Mouse (Mus musculus): Measurements from ENCODE around the gene Dchs1. TPM values are rescaled to one million over a fixed set of nuclear protein-coding genes. Genes with fewer than 3 reads are reported as not detected.
A peak's percentile ranks its signal among the peaks of the same experiment; 100 is the strongest.

The Dchs1 gene
- total and polyA plus RNA-seq, 2 experiments from 2014 or later = 6.6 to 109 TPM

DNA sequence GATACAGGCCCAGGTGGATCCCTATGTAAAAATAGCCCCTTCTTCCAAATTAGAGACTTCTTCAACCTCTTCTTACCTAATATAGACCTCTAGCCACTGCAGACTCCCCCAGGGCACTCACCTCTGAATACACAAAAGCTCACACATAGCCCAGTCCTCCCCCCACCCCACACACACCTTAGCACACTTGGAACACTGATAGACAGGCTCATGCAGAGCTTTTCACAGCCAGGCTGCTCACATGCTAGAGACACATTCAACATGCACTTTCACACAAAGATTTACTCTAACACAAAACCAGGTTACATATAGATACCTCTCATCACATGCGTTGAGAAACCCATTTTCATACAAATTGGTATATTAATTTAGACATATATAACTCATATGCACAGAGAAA, 10.1 kb downstream of the Dchs1 start:
- TF ChIP-seq CTCF (IDR thresholded peaks at IDR 0.05; ENCODE audit: low read depth) = no peak
- 83% methylated on average over 1 of the region's 1 CpGs for WGBS
- Histone ChIP-seq H3K9ac (replicated peaks; ENCODE audit: low read length) (no peak overlapping the region), H3K4me3 (ENCODE audit: low read length) (no peak overlapping the region), H3K27me3 (ENCODE audit: insufficient read depth, low read length) (no peaks in the 10 kb centered on the region), H3K36me3 (ENCODE audit: insufficient read depth, low read length) (peaks cover 27% of the 10 kb centered on the region), H3K4me2 (ENCODE audit: low read depth, low read length) (no peak overlapping the region), H3K9me3 (ENCODE audit: low read length) (no peaks in the 10 kb centered on the region), H3K27ac (no peak overlapping the region), H3K4me1 (ENCODE audit: insufficient read depth, low read length) (peaks cover 23% of the 10 kb centered on the region)
- ATAC-seq = no peak
- DNase-seq (ENCODE audit: low spot score) = no peak

DNA sequence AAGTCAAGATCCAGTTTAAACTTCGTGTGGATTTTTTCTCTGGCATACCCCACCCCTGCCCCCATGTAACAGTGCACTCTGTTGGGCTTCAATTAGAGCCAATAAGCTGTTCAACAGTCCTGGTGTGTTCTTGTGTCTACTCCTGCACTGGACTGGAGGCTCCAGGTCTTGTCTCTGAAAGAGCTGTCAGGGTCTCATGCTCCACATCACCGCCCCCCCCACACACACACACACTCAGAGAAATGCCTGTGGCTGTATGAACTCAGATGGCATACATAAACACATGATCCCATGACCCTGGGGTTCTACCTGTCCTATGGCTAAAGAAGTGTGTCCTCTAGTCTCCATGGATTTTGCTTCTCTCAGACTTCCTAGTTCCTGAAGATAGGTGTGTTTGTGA, 11.4 kb downstream of the Dchs1 start:
- DNase-seq (ENCODE audit: low spot score) (no peak), ATAC-seq (no peak)
- no peak for TF ChIP-seq CTCF (IDR thresholded peaks at IDR 0.05; ENCODE audit: low read depth)
- H3K27ac ChIP-seq = no peak overlapping the region
- H3K4me3 ChIP-seq (ENCODE audit: low read length) = no peak overlapping the region
- H3K9ac ChIP-seq (replicated peaks; ENCODE audit: low read length) = no peak overlapping the region
- H3K4me1 ChIP-seq (ENCODE audit: insufficient read depth, low read length) = peaks cover 23% of the 10 kb centered on the region
- WGBS = 82% methylated on average over 2 of the region's 2 CpGs
- H3K4me2 ChIP-seq (ENCODE audit: low read depth, low read length) = no peak overlapping the region
- no peaks in the 10 kb centered on the region for H3K27me3 ChIP-seq (ENCODE audit: insufficient read depth, low read length)
- no peaks in the 10 kb centered on the region for H3K9me3 ChIP-seq (ENCODE audit: low read length)
- peaks cover 34% of the 10 kb centered on the region for H3K36me3 ChIP-seq (ENCODE audit: insufficient read depth, low read length)

DNA sequence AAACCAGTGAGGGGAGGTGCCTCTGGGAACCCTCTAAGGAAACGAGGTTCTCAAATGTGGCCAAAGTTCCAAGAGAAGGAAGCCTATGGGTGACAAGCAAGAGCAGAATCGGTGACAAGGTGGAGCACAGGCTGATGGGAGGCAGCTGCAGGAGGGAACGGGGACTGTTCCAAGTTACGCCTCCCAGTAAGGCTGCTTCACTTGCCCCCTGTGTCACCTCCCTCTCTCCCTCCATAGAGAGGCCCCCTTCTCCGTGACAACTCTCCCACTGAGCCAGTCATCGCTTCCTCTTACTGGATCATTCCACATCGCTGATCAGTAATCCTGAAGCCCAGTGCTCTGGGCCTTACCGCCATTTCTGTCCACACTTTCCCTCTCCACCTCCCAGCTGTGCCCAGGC, 12.8 kb downstream of the Dchs1 start:
- peaks cover 35% of the 10 kb centered on the region for H3K36me3 ChIP-seq (ENCODE audit: insufficient read depth, low read length)
- ATAC-seq (peak; percentile 14; the same call in 1 of the 2 replicates), DNase-seq (ENCODE audit: low spot score) (no peak)
- H3K9ac ChIP-seq (replicated peaks; ENCODE audit: low read length) = no peak overlapping the region
- H3K4me3 ChIP-seq (ENCODE audit: low read length) = no peak overlapping the region
- H3K27ac ChIP-seq = no peak overlapping the region
- H3K4me2 ChIP-seq (ENCODE audit: low read depth, low read length) = no peak overlapping the region
- WGBS = 30% methylated on average over 8 of the region's 8 CpGs
- TF ChIP-seq CTCF (IDR thresholded peaks at IDR 0.05; ENCODE audit: low read depth) = no peak
- H3K4me1 ChIP-seq (ENCODE audit: insufficient read depth, low read length) = peaks cover 23% of the 10 kb centered on the region
- no peaks in the 10 kb centered on the region for H3K27me3 ChIP-seq (ENCODE audit: insufficient read depth, low read length)
- no peaks in the 10 kb centered on the region for H3K9me3 ChIP-seq (ENCODE audit: low read length)

DNA sequence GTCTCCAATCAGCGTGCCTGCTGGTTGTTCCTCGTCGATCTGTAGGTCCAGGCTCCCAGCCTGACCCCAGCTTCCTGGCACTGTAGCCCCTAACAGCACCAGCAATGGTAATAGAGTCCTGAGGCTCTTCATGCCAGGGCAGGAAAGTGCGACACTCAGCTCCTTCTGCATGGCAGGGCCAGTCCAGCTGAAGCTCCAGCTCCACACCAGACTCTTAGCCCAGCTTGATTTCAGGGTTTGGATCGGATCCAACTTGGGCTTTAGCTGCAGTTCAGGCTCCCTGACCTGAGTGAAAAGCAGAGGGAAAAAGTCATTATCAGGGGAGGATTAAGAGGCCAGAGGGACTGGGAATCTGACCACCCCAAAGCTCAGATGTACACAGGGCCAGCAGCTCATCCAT, 14.4 kb downstream of the Dchs1 start:
- TF ChIP-seq CTCF (IDR thresholded peaks at IDR 0.05; ENCODE audit: low read depth) = no peak
- WGBS = 71% methylated on average over 5 of the region's 5 CpGs
- Histone ChIP-seq H3K4me3 (ENCODE audit: low read length) (no peak overlapping the region), H3K27ac (no peak overlapping the region; the same call in 1 of the 2 replicates), H3K36me3 (ENCODE audit: insufficient read depth, low read length) (peaks cover 35% of the 10 kb centered on the region), H3K9me3 (ENCODE audit: low read length) (no peaks in the 10 kb centered on the region), H3K4me2 (ENCODE audit: low read depth, low read length) (no peak overlapping the region), H3K9ac (replicated peaks; ENCODE audit: low read length) (no peak overlapping the region), H3K27me3 (ENCODE audit: insufficient read depth, low read length) (no peaks in the 10 kb centered on the region), H3K4me1 (ENCODE audit: insufficient read depth, low read length) (peaks cover 15% of the 10 kb centered on the region)
- ATAC-seq = 0 out of 2 replicates have a peak, but pooled peaks have one; percentile 10
- DNase-seq (ENCODE audit: low spot score) = peak; percentile 55

DNA sequence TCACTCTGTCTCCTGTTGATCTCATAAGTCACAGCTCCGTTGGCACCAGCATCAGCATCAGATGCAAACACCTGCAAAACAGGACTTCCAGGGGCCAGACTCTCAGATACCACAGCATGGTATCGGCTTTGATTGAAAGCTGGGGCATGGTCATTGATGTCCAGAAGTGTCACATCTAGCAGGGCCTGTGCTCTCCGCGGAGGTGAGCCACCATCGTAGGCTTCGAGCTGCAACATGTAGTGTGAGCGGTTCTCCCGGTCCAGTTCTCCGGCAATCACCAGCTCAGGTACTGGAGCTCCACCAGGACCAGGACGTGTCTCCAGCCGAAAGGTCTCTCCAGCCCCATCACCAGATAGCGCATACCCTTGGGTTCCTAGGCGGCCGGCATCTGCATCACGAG, 15.1 kb downstream of the Dchs1 start:
- Histone ChIP-seq H3K9ac (replicated peaks; ENCODE audit: low read length) (no peak overlapping the region), H3K4me2 (ENCODE audit: low read depth, low read length) (no peak overlapping the region), H3K27ac (no peak overlapping the region), H3K4me3 (ENCODE audit: low read length) (no peak overlapping the region), H3K4me1 (ENCODE audit: insufficient read depth, low read length) (peaks cover 14% of the 10 kb centered on the region), H3K9me3 (ENCODE audit: low read length) (no peaks in the 10 kb centered on the region), H3K27me3 (ENCODE audit: insufficient read depth, low read length) (no peaks in the 10 kb centered on the region), H3K36me3 (ENCODE audit: insufficient read depth, low read length) (peaks cover 37% of the 10 kb centered on the region)
- no peak for TF ChIP-seq CTCF (IDR thresholded peaks at IDR 0.05; ENCODE audit: low read depth)
- whole genome bisulfite sequencing = 96% methylated on average over 15 of the region's 15 CpGs
- ATAC-seq = no peak
- DNase-seq (ENCODE audit: low spot score) = no peak

DNA sequence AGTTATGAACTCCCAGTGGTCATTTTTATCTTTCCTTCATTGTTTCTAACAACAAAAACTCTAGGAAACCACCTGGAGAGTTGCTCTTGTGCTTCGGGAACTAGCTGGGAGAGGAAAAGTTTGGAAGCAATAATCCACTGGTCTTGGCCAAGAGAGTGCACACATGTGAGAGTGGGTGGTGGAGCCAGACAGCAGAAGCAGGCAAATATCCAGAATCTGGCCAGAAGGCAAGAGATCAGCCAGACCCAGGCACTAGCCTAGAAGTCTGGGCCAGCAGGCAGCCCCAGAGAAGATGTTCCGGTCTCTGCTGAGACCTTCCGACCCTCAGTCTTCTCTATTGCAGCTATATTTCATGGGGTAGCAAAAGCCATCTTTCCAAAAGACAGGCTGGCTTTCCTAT, 17.5 kb downstream of the Dchs1 start:
- ATAC-seq = no peak
- no peak overlapping the region for H3K4me3 ChIP-seq (ENCODE audit: low read length)
- DNase-seq (ENCODE audit: low spot score) = no peak
- no peak overlapping the region for H3K27ac ChIP-seq
- no peak for TF ChIP-seq CTCF (IDR thresholded peaks at IDR 0.05; ENCODE audit: low read depth)
- no peak overlapping the region for H3K4me2 ChIP-seq (ENCODE audit: low read depth, low read length)
- peaks cover 50% of the 10 kb centered on the region for H3K36me3 ChIP-seq (ENCODE audit: insufficient read depth, low read length)
- 64% methylated on average over 3 of the region's 3 CpGs for WGBS
- H3K27me3 ChIP-seq (ENCODE audit: insufficient read depth, low read length) = no peaks in the 10 kb centered on the region
- 0 out of 2 replicates have a peak overlapping the region, but pooled peaks have one; percentile 13 for H3K9ac ChIP-seq (replicated peaks; ENCODE audit: low read length)
- H3K9me3 ChIP-seq (ENCODE audit: low read length) = no peaks in the 10 kb centered on the region
- peaks cover 13% of the 10 kb centered on the region for H3K4me1 ChIP-seq (ENCODE audit: insufficient read depth, low read length)

DNA sequence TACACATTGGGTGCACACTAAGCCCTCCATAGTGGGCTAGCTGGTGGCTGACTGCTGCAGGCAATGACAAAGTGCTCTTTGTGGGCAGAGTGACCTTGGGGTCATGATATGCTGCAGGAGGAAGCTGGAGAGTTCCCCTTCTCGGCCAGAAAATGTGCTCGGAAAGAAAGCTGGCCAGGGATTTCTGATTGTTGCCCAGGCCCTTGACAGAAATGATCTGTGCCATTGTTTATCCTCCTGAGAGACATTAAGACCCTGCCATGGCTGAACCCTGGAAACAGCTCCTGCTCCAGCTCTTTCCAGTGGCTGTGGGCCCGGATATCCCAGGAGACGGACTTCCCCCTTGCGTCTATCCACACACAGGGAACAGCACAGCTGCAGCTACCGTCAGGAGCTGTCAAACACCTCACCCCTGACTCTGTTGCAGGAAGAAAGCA, 19.7 kb downstream of the Dchs1 start:
- peak; percentile 75 for ATAC-seq
- WGBS = 14% methylated on average over 6 of the region's 6 CpGs
- peaks cover 66% of the 10 kb centered on the region for H3K36me3 ChIP-seq (ENCODE audit: insufficient read depth, low read length)
- H3K4me1 ChIP-seq (ENCODE audit: insufficient read depth, low read length) = peaks cover 10% of the 10 kb centered on the region; the same call in 1 of the 2 replicates
- no peak overlapping the region for H3K9ac ChIP-seq (replicated peaks; ENCODE audit: low read length)
- no peak overlapping the region for H3K4me3 ChIP-seq (ENCODE audit: low read length)
- peak overlapping the region; percentile 67 for H3K27ac ChIP-seq
- peak; percentile 67 for DNase-seq (ENCODE audit: low spot score)
- H3K9me3 ChIP-seq (ENCODE audit: low read length) = no peaks in the 10 kb centered on the region
- TF ChIP-seq CTCF (IDR thresholded peaks at IDR 0.05; ENCODE audit: low read depth) = no peak
- H3K4me2 ChIP-seq (ENCODE audit: low read depth, low read length) = no peak overlapping the region
- H3K27me3 ChIP-seq (ENCODE audit: insufficient read depth, low read length) = no peaks in the 10 kb centered on the region

All from hindbrain, postnatal 0 days (tissue).